Mouse (Mus musculus): ENCODE measurements around the gene Trpm3. TPM values are rescaled to one million over a fixed set of nuclear protein-coding genes. Genes with fewer than 3 reads are reported as not detected.

The Trpm3 gene
- polyA plus RNA-seq, 2 experiments = 0.03 TPM; not detected in 1

DNA sequence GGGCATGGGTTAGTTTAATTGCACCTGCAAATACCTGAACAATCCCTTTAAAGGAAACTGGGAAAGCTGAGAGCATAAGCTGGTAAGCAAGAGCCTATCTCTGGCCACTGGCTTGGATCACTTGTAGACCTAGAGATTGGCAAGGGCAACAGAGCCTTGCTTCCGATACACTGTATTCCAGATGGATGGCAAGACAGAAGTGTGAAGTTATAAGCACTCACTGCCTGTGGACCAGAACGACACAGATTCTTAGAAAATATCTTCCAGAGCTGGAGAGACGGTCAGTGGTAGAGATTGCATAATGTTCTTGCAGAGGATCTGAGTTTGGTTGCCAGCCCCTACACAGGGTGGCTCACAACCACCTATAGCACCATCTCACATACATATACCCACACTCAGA lies 671.4 kb downstream of the Trpm3 start:
- no peak overlapping the region for H3K27ac ChIP-seq
- DNase-seq (ENCODE audit: low read depth in 3 of 3, low spot score in 3 of 3) (no peak), ATAC-seq (ENCODE audit: insufficient read depth) (no peak)
- TF ChIP-seq CTCF (IDR thresholded peaks at IDR 0.05; ENCODE audit: low read depth) (no peak), EP300 (IDR thresholded peaks at IDR 0.05; ENCODE audit: low read depth) (no peak)
- H3K9me3 ChIP-seq (ENCODE audit: control insufficient read depth, low read length) = no peaks in the 10 kb centered on the region
- no peaks in the 10 kb centered on the region for H3K27me3 ChIP-seq (ENCODE audit: control insufficient read depth, insufficient read depth, low read length)
- no peaks in the 10 kb centered on the region for H3K4me1 ChIP-seq (replicated peaks; ENCODE audit: control insufficient read depth in 2 of 2, insufficient read depth in 2 of 2, low read length in 1 of 2)
- no peak overlapping the region for H3K4me2 ChIP-seq (ENCODE audit: low read depth)
- no peak overlapping the region for H3K9ac ChIP-seq (replicated peaks)
- WGBS (ENCODE audit: insufficient replicate concordance) = 55% methylated on average over 3 of the region's 3 CpGs
- no peaks in the 10 kb centered on the region for H3K36me3 ChIP-seq (replicated peaks; ENCODE audit: control insufficient read depth, insufficient read depth, low read depth)
- H3K4me3 ChIP-seq (ENCODE audit: insufficient read depth in 1 of 2, low read depth in 2 of 2, low read length in 2 of 2) = no peak overlapping the region

DNA sequence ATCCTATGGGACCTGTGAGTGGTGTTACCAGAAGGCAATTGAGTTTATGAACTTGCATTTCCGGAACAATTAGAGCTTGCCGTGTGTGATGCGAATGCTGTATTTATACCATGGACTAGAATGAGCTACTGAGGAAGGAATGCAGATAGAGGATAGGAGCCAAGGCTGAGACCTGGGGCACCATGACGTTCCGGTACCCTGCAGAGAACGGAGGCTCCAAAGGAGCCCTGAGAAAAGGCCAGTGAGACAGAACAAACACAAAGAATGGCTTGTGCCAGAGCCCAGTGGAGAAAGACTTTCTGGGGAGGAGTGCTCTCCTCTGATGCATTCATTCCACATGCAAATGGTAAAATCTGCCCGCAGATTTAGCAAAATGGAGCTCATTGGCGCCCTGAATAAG lies 682.9 kb downstream of the Trpm3 start:
- Histone ChIP-seq H3K4me2 (ENCODE audit: low read depth) (no peak overlapping the region), H3K27me3 (ENCODE audit: control insufficient read depth, insufficient read depth, low read length) (no peaks in the 10 kb centered on the region), H3K9ac (replicated peaks) (no peak overlapping the region), H3K4me3 (ENCODE audit: insufficient read depth in 1 of 2, low read depth in 2 of 2, low read length in 2 of 2) (no peak overlapping the region), H3K4me1 (replicated peaks; ENCODE audit: control insufficient read depth in 2 of 2, insufficient read depth in 2 of 2, low read length in 1 of 2) (no peaks in the 10 kb centered on the region), H3K9me3 (ENCODE audit: control insufficient read depth, low read length) (no peaks in the 10 kb centered on the region), H3K36me3 (replicated peaks; ENCODE audit: control insufficient read depth, insufficient read depth, low read depth) (no peaks in the 10 kb centered on the region), H3K27ac (no peak overlapping the region)
- ATAC-seq (ENCODE audit: insufficient read depth) (no peak), DNase-seq (ENCODE audit: low read depth in 3 of 3, low spot score in 3 of 3) (no peak)
- no peak for TF ChIP-seq CTCF (IDR thresholded peaks at IDR 0.05; ENCODE audit: low read depth)
- TF ChIP-seq EP300 (IDR thresholded peaks at IDR 0.05; ENCODE audit: low read depth) = no peak
- WGBS (ENCODE audit: insufficient replicate concordance) = 64% methylated on average over 8 of the region's 8 CpGs

DNA sequence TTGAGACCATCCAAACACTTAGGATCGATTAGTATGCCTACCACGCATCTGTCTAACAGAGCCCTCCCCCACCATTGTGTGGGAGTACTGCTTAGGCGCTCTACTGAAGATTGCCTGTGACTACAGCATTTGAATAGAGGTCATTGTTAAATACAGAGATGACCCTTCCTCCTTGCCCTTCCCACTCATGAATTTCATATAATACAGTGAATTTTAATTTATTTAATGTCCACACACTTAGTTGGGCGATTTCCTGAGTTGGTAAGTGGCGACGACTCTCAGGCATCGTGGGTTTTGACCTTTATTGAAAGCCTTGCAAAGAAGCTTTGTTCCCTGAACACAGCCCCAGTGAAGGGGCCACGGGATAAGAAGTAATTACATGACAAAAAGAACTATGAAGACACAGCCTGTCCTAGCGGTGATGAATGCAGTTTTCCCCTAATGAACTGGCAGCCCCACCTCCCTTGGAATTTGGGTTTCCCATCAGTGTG lies 684.7 kb downstream of the Trpm3 start:
- no peaks in the 10 kb centered on the region for H3K27me3 ChIP-seq (ENCODE audit: control insufficient read depth, insufficient read depth, low read length)
- no peak for TF ChIP-seq CTCF (IDR thresholded peaks at IDR 0.05; ENCODE audit: low read depth)
- no peak for TF ChIP-seq EP300 (IDR thresholded peaks at IDR 0.05; ENCODE audit: low read depth)
- no peak overlapping the region for H3K27ac ChIP-seq
- no peak for DNase-seq (ENCODE audit: low read depth in 3 of 3, low spot score in 3 of 3)
- H3K4me1 ChIP-seq (replicated peaks; ENCODE audit: control insufficient read depth in 2 of 2, insufficient read depth in 2 of 2, low read length in 1 of 2) = no peaks in the 10 kb centered on the region
- H3K4me2 ChIP-seq (ENCODE audit: low read depth) = no peak overlapping the region
- H3K9ac ChIP-seq (replicated peaks) = no peak overlapping the region
- H3K4me3 ChIP-seq (ENCODE audit: insufficient read depth in 1 of 2, low read depth in 2 of 2, low read length in 2 of 2) = no peak overlapping the region
- H3K36me3 ChIP-seq (replicated peaks; ENCODE audit: control insufficient read depth, insufficient read depth, low read depth) = no peaks in the 10 kb centered on the region
- ATAC-seq (ENCODE audit: insufficient read depth) = no peak
- 59% methylated on average over 9 of the region's 9 CpGs for WGBS (ENCODE audit: insufficient replicate concordance)
- H3K9me3 ChIP-seq (ENCODE audit: control insufficient read depth, low read length) = no peaks in the 10 kb centered on the region

DNA sequence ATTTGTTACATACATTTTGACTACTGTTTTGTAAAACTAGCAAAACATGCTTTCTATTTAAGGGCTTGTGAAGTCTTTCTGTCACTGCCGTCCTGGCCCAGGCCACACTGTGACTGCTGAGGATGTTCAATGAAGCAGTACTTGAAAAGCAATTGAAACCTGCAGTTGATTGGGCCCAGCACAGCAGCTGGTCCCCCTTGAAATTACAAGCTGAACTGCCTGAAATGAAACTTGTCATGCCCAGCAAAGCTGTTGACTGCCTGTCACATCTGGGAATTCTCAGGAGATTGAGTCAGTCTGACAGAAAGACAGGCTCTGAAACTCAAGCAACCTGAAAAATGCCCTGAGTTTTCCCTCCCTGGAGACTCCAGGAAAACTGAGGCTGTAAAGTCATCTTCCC lies 687.0 kb downstream of the Trpm3 start:
- no peak for DNase-seq (ENCODE audit: low read depth in 3 of 3, low spot score in 3 of 3)
- ATAC-seq (ENCODE audit: insufficient read depth) = no peak
- H3K27ac ChIP-seq = no peak overlapping the region
- H3K36me3 ChIP-seq (replicated peaks; ENCODE audit: control insufficient read depth, insufficient read depth, low read depth) = no peaks in the 10 kb centered on the region
- no peaks in the 10 kb centered on the region for H3K27me3 ChIP-seq (ENCODE audit: control insufficient read depth, insufficient read depth, low read length)
- no peaks in the 10 kb centered on the region for H3K9me3 ChIP-seq (ENCODE audit: control insufficient read depth, low read length)
- 53% methylated on average over 1 of the region's 1 CpGs for WGBS (ENCODE audit: insufficient replicate concordance)
- H3K9ac ChIP-seq (replicated peaks) = no peak overlapping the region
- TF ChIP-seq EP300 (IDR thresholded peaks at IDR 0.05; ENCODE audit: low read depth) = no peak
- TF ChIP-seq CTCF (IDR thresholded peaks at IDR 0.05; ENCODE audit: low read depth) = no peak
- no peak overlapping the region for H3K4me3 ChIP-seq (ENCODE audit: insufficient read depth in 1 of 2, low read depth in 2 of 2, low read length in 2 of 2)
- H3K4me1 ChIP-seq (replicated peaks; ENCODE audit: control insufficient read depth in 2 of 2, insufficient read depth in 2 of 2, low read length in 1 of 2) = no peaks in the 10 kb centered on the region
- no peak overlapping the region for H3K4me2 ChIP-seq (ENCODE audit: low read depth)

DNA sequence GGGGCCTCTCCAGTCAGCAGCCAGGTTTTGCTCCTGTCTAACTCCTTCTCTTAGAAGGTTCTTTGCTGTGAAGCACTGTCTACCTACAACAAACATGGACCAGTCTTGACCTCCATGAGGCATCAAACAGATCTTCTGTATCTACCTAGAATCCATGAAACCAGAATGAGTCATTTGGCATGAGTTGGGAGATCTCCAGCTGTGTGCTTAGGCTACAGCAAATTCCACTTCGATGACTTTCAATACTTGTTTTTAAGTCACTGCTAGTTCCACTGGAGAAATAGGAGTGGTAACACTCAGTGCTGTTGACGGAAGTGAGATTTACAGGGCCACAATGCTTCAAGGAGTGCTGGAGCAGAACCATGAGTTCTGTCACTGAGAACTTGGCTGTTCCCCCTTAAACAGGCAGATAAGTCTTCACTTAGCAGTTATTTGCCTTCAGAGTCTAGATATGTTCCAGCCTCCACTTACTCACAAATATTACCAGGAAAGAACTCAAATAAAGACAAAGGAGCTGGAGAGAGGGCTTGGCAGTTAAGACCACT lies 689.4 kb downstream of the Trpm3 start:
- H3K9me3 ChIP-seq (ENCODE audit: control insufficient read depth, low read length) = no peaks in the 10 kb centered on the region
- WGBS (ENCODE audit: insufficient replicate concordance) = 62% methylated on average over 2 of the region's 2 CpGs
- TF ChIP-seq CTCF (IDR thresholded peaks at IDR 0.05; ENCODE audit: low read depth) = no peak
- no peak for TF ChIP-seq EP300 (IDR thresholded peaks at IDR 0.05; ENCODE audit: low read depth)
- no peak overlapping the region for H3K4me2 ChIP-seq (ENCODE audit: low read depth)
- no peaks in the 10 kb centered on the region for H3K4me1 ChIP-seq (replicated peaks; ENCODE audit: control insufficient read depth in 2 of 2, insufficient read depth in 2 of 2, low read length in 1 of 2)
- DNase-seq (ENCODE audit: low read depth in 3 of 3, low spot score in 3 of 3) (no peak), ATAC-seq (ENCODE audit: insufficient read depth) (no peak)
- no peak overlapping the region for H3K9ac ChIP-seq (replicated peaks)
- no peaks in the 10 kb centered on the region for H3K27me3 ChIP-seq (ENCODE audit: control insufficient read depth, insufficient read depth, low read length)
- no peak overlapping the region for H3K27ac ChIP-seq
- no peaks in the 10 kb centered on the region for H3K36me3 ChIP-seq (replicated peaks; ENCODE audit: control insufficient read depth, insufficient read depth, low read depth)
- no peak overlapping the region for H3K4me3 ChIP-seq (ENCODE audit: insufficient read depth in 1 of 2, low read depth in 2 of 2, low read length in 2 of 2)
